ENCODE assay signal across 8 mouse cellular contexts in genomic region chr10:88503421-88504314, GRCm38 (mm10). TPM values are rescaled to one million over a fixed set of nuclear protein-coding genes. Genes with fewer than 3 reads are reported as not detected.
DNase-seq lines count a peak whose midpoint lies in the region; ATAC-seq and TF ChIP-seq lines count a peak whose summit lies in the region.

Gene Chpt1 (minus strand): TSS chr10:88504073.

- ATAC-seq in G1E (ENCODE audit: extremely low read depth, insufficient number of reproducible peaks, low FRiP score, poor library complexity, severe bottlenecking): peak; percentile 76
- ATAC-seq in forebrain, embryonic 16.5 days: peak; percentile 95
- peak; percentile 96 for ATAC-seq in lung, embryonic 14.5 days (ENCODE audit: insufficient read depth)

- H3K4me3 ChIP-seq in G1E (ENCODE audit: low read depth, low read length): peak within 1 kb of the TSS; percentile 73
- H3K4me3 ChIP-seq in forebrain, embryonic 16.5 days (replicated peaks; ENCODE audit: low read length): peak within 1 kb of the TSS; percentile 72
- peak within 1 kb of the TSS; percentile 99 for H3K4me3 ChIP-seq in layer of hippocampus, adult 2 months
- H3K4me3 ChIP-seq in lung, embryonic 14.5 days (ENCODE audit: low read depth, low read length): peak within 1 kb of the TSS; percentile 68
- H3K4me3 ChIP-seq in olfactory bulb, adult 2 months (ENCODE audit: insufficient read depth, low read depth, low read length): peak within 1 kb of the TSS; percentile 92
- H3K4me3 ChIP-seq in thymus, adult 2 months (ENCODE audit: control insufficient read depth, insufficient read depth, low read length): peak within 1 kb of the TSS; percentile 56

- peaks cover 4% of the 10 kb centered on the region; the same call in 1 of the 2 replicates for H3K9me3 ChIP-seq in G1E (replicated peaks)
- no peaks in the 10 kb centered on the region for H3K9me3 ChIP-seq in forebrain, embryonic 16.5 days (ENCODE audit: control insufficient read depth, low read length)
- H3K9me3 ChIP-seq in lung, embryonic 14.5 days (ENCODE audit: low read depth, low read length): no peaks in the 10 kb centered on the region

- peak; percentile 93 for DNase-seq in G1E (ENCODE audit: low spot score)
- DNase-seq in cerebellum, adult 11-12 months: peak; percentile 86
- DNase-seq in heart, postnatal 25 days (ENCODE audit: low spot score): peak; percentile 78
- DNase-seq in layer of hippocampus, adult 2 months (ENCODE audit: low spot score in 2 of 2): peak; percentile 63 to 84
- DNase-seq in lung, embryonic 14.5 days: peak; percentile 87
- peak; percentile 86 for DNase-seq in thymus, adult 2 months

- under 1% methylated on average over 60 of the region's 80 CpGs for WGBS in forebrain, embryonic 16.5 days
- under 1% methylated on average over 74 of the region's 80 CpGs for WGBS in lung, embryonic 14.5 days
- under 1% methylated on average over 77 of the region's 80 CpGs for WGBS in olfactory bulb, adult 2 months
- 1% methylated on average over 65 of the region's 80 CpGs for WGBS in thymus, adult 2 months

- intact Hi-C loops in heart, postnatal 25 days (cut with DNase I): loop anchor here (5.0 kb wide), 2 partner anchors 126 to 324 kb away; partner anchors contain the start of genes Dram1, Gnptab and Utp20

- peak within 1 kb of the TSS; percentile 87 for H3K4me2 ChIP-seq in forebrain, embryonic 16.5 days (ENCODE audit: low read length)
- peak within 1 kb of the TSS; percentile 86 for H3K4me2 ChIP-seq in lung, embryonic 14.5 days

- no peak for TF ChIP-seq CTCF in G1E (IDR thresholded peaks at IDR 0.05; ENCODE audit: low read depth, low read length)
- no peak; the same call in 1 of the 2 replicates for TF ChIP-seq CTCF in layer of hippocampus, adult 2 months (conservative IDR thresholded peaks at IDR 0.05)
- no peak for TF ChIP-seq CTCF in lung, embryonic 14.5 days (IDR thresholded peaks at IDR 0.05; ENCODE audit: low read depth)
- TF ChIP-seq CTCF in olfactory bulb, adult 2 months (IDR thresholded peaks at IDR 0.05; ENCODE audit: insufficient read depth, low read depth, low read length): no peak
- TF ChIP-seq CTCF in thymus, adult 2 months (IDR thresholded peaks at IDR 0.05; ENCODE audit: borderline replicate concordance, control insufficient read depth, extremely low read depth, insufficient read depth, low read length, poor library complexity): no peak

- H3K36me3 ChIP-seq in G1E (replicated peaks): no peaks in the 10 kb centered on the region
- no peaks in the 10 kb centered on the region for H3K36me3 ChIP-seq in forebrain, embryonic 16.5 days (ENCODE audit: control insufficient read depth, insufficient read depth)
- no peaks in the 10 kb centered on the region for H3K36me3 ChIP-seq in lung, embryonic 14.5 days (ENCODE audit: insufficient read depth)
- no peaks in the 10 kb centered on the region for H3K36me3 ChIP-seq in thymus, adult 2 months (ENCODE audit: control insufficient read depth, insufficient read depth, low read length)

- H3K9ac ChIP-seq in forebrain, embryonic 16.5 days (replicated peaks; ENCODE audit: low read depth, low read length): peak within 1 kb of the TSS; percentile 89
- H3K9ac ChIP-seq in lung, embryonic 14.5 days: peak within 1 kb of the TSS; percentile 80

- peaks cover 18% of the 10 kb centered on the region for H3K4me1 ChIP-seq in G1E (ENCODE audit: insufficient read depth, low read depth, low read length)
- H3K4me1 ChIP-seq in forebrain, embryonic 16.5 days (replicated peaks; ENCODE audit: control insufficient read depth, insufficient read depth, low read length): peaks cover 7% of the 10 kb centered on the region
- peaks cover 12% of the 10 kb centered on the region for H3K4me1 ChIP-seq in lung, embryonic 14.5 days (ENCODE audit: insufficient read depth)
- peaks cover 6% of the 10 kb centered on the region; the same call in 1 of the 2 replicates for H3K4me1 ChIP-seq in olfactory bulb, adult 2 months (ENCODE audit: control insufficient read depth, insufficient read depth, low read length)
- H3K4me1 ChIP-seq in thymus, adult 2 months (replicated peaks; ENCODE audit: control insufficient read depth, insufficient read depth, low read length): peaks cover 5% of the 10 kb centered on the region

- H3K27ac ChIP-seq in forebrain, embryonic 16.5 days (ENCODE audit: low read length): peak within 1 kb of the TSS; percentile 63
- H3K27ac ChIP-seq in layer of hippocampus, adult 2 months: peak within 1 kb of the TSS; percentile 94
- peak within 1 kb of the TSS; percentile 70; the same call in 1 of the 2 replicates for H3K27ac ChIP-seq in lung, embryonic 14.5 days (ENCODE audit: low read depth)
- H3K27ac ChIP-seq in olfactory bulb, adult 2 months (ENCODE audit: insufficient read depth, low read depth, low read length): peak within 1 kb of the TSS; percentile 82
- H3K27ac ChIP-seq in thymus, adult 2 months (ENCODE audit: control insufficient read depth, insufficient read depth, low read length): no peak within 1 kb of the TSS

- peaks cover 12% of the 10 kb centered on the region for H3K27me3 ChIP-seq in G1E (ENCODE audit: insufficient read depth, low read length)
- H3K27me3 ChIP-seq in forebrain, embryonic 16.5 days (replicated peaks; ENCODE audit: control insufficient read depth, insufficient read depth, low read length): no peaks in the 10 kb centered on the region
- no peaks in the 10 kb centered on the region for H3K27me3 ChIP-seq in lung, embryonic 14.5 days (ENCODE audit: insufficient read depth, low read length)
- H3K27me3 ChIP-seq in thymus, adult 2 months (ENCODE audit: control insufficient read depth, insufficient read depth, low read length): no peaks in the 10 kb centered on the region

- no peak for TF ChIP-seq POLR2A in olfactory bulb, adult 2 months (IDR thresholded peaks at IDR 0.05; ENCODE audit: insufficient read depth, low read depth, low read length)
- peak; percentile 59 for TF ChIP-seq POLR2A in thymus, adult 2 months (IDR thresholded peaks at IDR 0.05; ENCODE audit: control insufficient read depth, extremely low read depth, insufficient read depth, low read length, poor library complexity)

RNA-seq across cellular contexts. Expression of gene Chpt1, which starts in this region (rescaled TPM):
- total RNA-seq in G1E (2014; fragmentation: Nextera tagmentation) (11.4 and 28.1 TPM in 2 replicates), G1E (2017) (33.5 and 40.8 TPM in 2 replicates)
- 9.3 and 13.2 TPM in 2 replicates for polyA plus RNA-seq in G1E (2012)
- 6.3 and 7.1 TPM in 2 replicates for polyA plus RNA-seq in forebrain, embryonic 16.5 days (2015; fragmentation: Nextera tagmentation; extraction: Ambion mirVana)
- total RNA-seq in heart, postnatal 25 days (2021): 100 to 1,000 TPM; 304 to 315 TPM
- 10 to 100 TPM; 42.2 to 44.9 TPM for total RNA-seq in layer of hippocampus, adult 2 months (2021)
- polyA plus RNA-seq in lung, embryonic 14.5 days (2014; fragmentation: Nextera tagmentation; extraction: Ambion mirVana): 40.5 and 43.7 TPM in 2 replicates
- not detected in 2 replicates for polyA plus RNA-seq in olfactory bulb, adult 2 months (2012; ENCODE audit: insufficient read depth, insufficient read length, low replicate concordance, missing spikeins)
- 28.7 and 44.0 TPM in 2 replicates for polyA plus RNA-seq in thymus, adult 2 months (2012; rRNA removed)

Comparison
In these comparisons a context has a peak if more than half of its experiments do, and no peak if none do; other contexts are left out.
1. RNA of gene Chpt1 (total RNA-seq): 304 to 315 TPM in heart, postnatal 25 days; 42.2 to 44.9 TPM in layer of hippocampus, adult 2 months and 11.4 to 40.8 TPM in G1E; every median in the first group is over 4 times any median in the second.
2. Peak in every context shown above with its lines, with median percentiles within 50 percentile points of each other: ATAC-seq, DNase-seq and H3K4me3 ChIP-seq.